ENCODE assay signal across 30 mouse cellular contexts in genomic region chr14:76810041-76810440, GRCm38 (mm10).
A peak's percentile ranks its signal among the peaks of the same experiment; 100 is the strongest.
DNase-seq lines count a peak whose midpoint lies in the region; ATAC-seq and TF ChIP-seq lines count a peak whose summit lies in the region.
"Had no signal": no experiment of that assay in that cellular context is flagged by ENCODE, and none has a peak within 500 bp of the region (broad histone marks: within the 10 kb centered on the region; RNA-seq: fewer than 3 reads in every experiment).

No protein-coding gene starts in this region.

- H3K4me2 ChIP-seq in intestine, postnatal 0 days (replicated peaks; ENCODE audit: low read depth): no peak overlapping the region
- H3K4me2 ChIP-seq in intestine, embryonic 16.5 days (ENCODE audit: low read depth, low read length): no peak overlapping the region
- H3K4me2 ChIP-seq in limb, embryonic 11.5 days (ENCODE audit: low read depth, severe bottlenecking): no peak overlapping the region
- no peak overlapping the region for H3K4me2 ChIP-seq in stomach, postnatal 0 days (replicated peaks; ENCODE audit: low read depth)
- H3K4me2 ChIP-seq in forebrain, embryonic 14.5 days (ENCODE audit: low read length): no peak overlapping the region
- H3K4me2 ChIP-seq: liver, embryonic 15.5 days; midbrain, embryonic 11.5 days had no signal

- H3K4me3 ChIP-seq in intestine, postnatal 0 days (ENCODE audit: low read depth, low read length): no peak overlapping the region
- H3K4me3 ChIP-seq in intestine, embryonic 16.5 days (ENCODE audit: low read length): no peak overlapping the region
- H3K4me3 ChIP-seq in embryonic facial prominence, embryonic 10.5 days: no peak overlapping the region
- H3K4me3 ChIP-seq in limb, embryonic 11.5 days (ENCODE audit: low read depth, low read length): no peak overlapping the region
- no peak overlapping the region for H3K4me3 ChIP-seq in stomach, postnatal 0 days (ENCODE audit: low read depth, low read length)
- no peak overlapping the region for H3K4me3 ChIP-seq in forebrain, embryonic 14.5 days (ENCODE audit: low read depth, low read length)
- H3K4me3 ChIP-seq: forebrain, embryonic 12.5 days; kidney, embryonic 15.5 days; liver, embryonic 15.5 days; neural tube, embryonic 13.5 days; stomach, embryonic 15.5 days had no signal

- H3K9me3 ChIP-seq in intestine, postnatal 0 days (ENCODE audit: control insufficient read depth): no peaks in the 10 kb centered on the region
- 0 out of 2 replicates have a peak, but pooled peaks cover 3% of the 10 kb centered on the region for H3K9me3 ChIP-seq in intestine, embryonic 16.5 days (ENCODE audit: control insufficient read depth, low read length)
- H3K9me3 ChIP-seq in embryonic facial prominence, embryonic 10.5 days: 0 out of 2 replicates have a peak, but pooled peaks cover 3% of the 10 kb centered on the region
- H3K9me3 ChIP-seq in limb, embryonic 11.5 days (ENCODE audit: control insufficient read depth, low read length): no peaks in the 10 kb centered on the region
- no peaks in the 10 kb centered on the region for H3K9me3 ChIP-seq in stomach, postnatal 0 days (ENCODE audit: control insufficient read depth, low read length)
- H3K9me3 ChIP-seq in forebrain, embryonic 14.5 days (replicated peaks; ENCODE audit: control insufficient read depth, low read length): 0 out of 2 replicates have a peak, but pooled peaks cover 5% of the 10 kb centered on the region
- H3K9me3 ChIP-seq: embryonic facial prominence, embryonic 15.5 days; forebrain, embryonic 12.5 days; kidney, embryonic 15.5 days; liver, embryonic 15.5 days; neural tube, embryonic 13.5 days had no signal

- H3K4me1 ChIP-seq in intestine, postnatal 0 days (replicated peaks; ENCODE audit: control insufficient read depth, insufficient read depth, low read length): 0 out of 2 replicates have a peak, but pooled peaks cover 3% of the 10 kb centered on the region
- H3K4me1 ChIP-seq in intestine, embryonic 16.5 days (ENCODE audit: control insufficient read depth, insufficient read depth, low read length): peaks cover 8% of the 10 kb centered on the region; the same call in 1 of the 2 replicates
- H3K4me1 ChIP-seq in embryonic facial prominence, embryonic 10.5 days: peaks cover 40% of the 10 kb centered on the region
- peaks cover 11% of the 10 kb centered on the region for H3K4me1 ChIP-seq in limb, embryonic 11.5 days (ENCODE audit: control insufficient read depth, insufficient read depth, low read length)
- H3K4me1 ChIP-seq in stomach, postnatal 0 days (replicated peaks; ENCODE audit: control insufficient read depth, insufficient read depth): no peaks in the 10 kb centered on the region
- H3K4me1 ChIP-seq in forebrain, embryonic 14.5 days (ENCODE audit: control insufficient read depth, insufficient read depth, low read length): no peaks in the 10 kb centered on the region

- H3K36me3 ChIP-seq in intestine, postnatal 0 days (ENCODE audit: control insufficient read depth, insufficient read depth): no peaks in the 10 kb centered on the region
- H3K36me3 ChIP-seq in intestine, embryonic 16.5 days (ENCODE audit: control insufficient read depth, insufficient read depth, low read length): no peaks in the 10 kb centered on the region
- H3K36me3 ChIP-seq in embryonic facial prominence, embryonic 10.5 days (replicated peaks): no peaks in the 10 kb centered on the region
- no peaks in the 10 kb centered on the region for H3K36me3 ChIP-seq in limb, embryonic 11.5 days (ENCODE audit: control insufficient read depth, insufficient read depth, low read length)
- H3K36me3 ChIP-seq in stomach, postnatal 0 days (ENCODE audit: control insufficient read depth, insufficient read depth, low read length): no peaks in the 10 kb centered on the region
- H3K36me3 ChIP-seq in forebrain, embryonic 14.5 days (ENCODE audit: control insufficient read depth, insufficient read depth, low read length): no peaks in the 10 kb centered on the region
- H3K36me3 ChIP-seq: embryonic facial prominence, embryonic 15.5 days; forebrain, embryonic 12.5 days; heart, embryonic 13.5 days; hindbrain, embryonic 10.5 days; liver, embryonic 15.5 days; neural tube, embryonic 13.5 days; stomach, embryonic 15.5 days had no signal

- no peak for ATAC-seq in intestine, postnatal 0 days
- no peak for ATAC-seq in intestine, embryonic 16.5 days
- ATAC-seq in limb, embryonic 11.5 days (ENCODE audit: insufficient number of reproducible peaks, low FRiP score, low TSS enrichment, low read depth): no peak
- ATAC-seq in stomach, postnatal 0 days (ENCODE audit: low FRiP score, low TSS enrichment): no peak
- no peak for ATAC-seq in forebrain, embryonic 14.5 days
- ATAC-seq: CD4-positive, CD25-positive, alpha-beta regulatory T cell, adult 4 months; hindbrain, embryonic 16.5 days had no signal

- WGBS in intestine, postnatal 0 days: 92% methylated on average over 3 of the region's 3 CpGs
- 92% methylated on average over 3 of the region's 3 CpGs for WGBS in intestine, embryonic 16.5 days
- 88% methylated on average over 3 of the region's 3 CpGs for WGBS in embryonic facial prominence, embryonic 10.5 days
- whole genome bisulfite sequencing in limb, embryonic 11.5 days: 91% methylated on average over 3 of the region's 3 CpGs
- WGBS in stomach, postnatal 0 days: 97% methylated on average over 3 of the region's 3 CpGs
- WGBS in forebrain, embryonic 14.5 days: 88% methylated on average over 3 of the region's 3 CpGs

- H3K9ac ChIP-seq in intestine, postnatal 0 days (ENCODE audit: low read depth, low read length): no peak overlapping the region
- no peak overlapping the region for H3K9ac ChIP-seq in intestine, embryonic 16.5 days (ENCODE audit: low read depth, low read length)
- no peak overlapping the region for H3K9ac ChIP-seq in limb, embryonic 11.5 days (ENCODE audit: low read length)
- no peak overlapping the region for H3K9ac ChIP-seq in stomach, postnatal 0 days (ENCODE audit: low read length)
- H3K9ac ChIP-seq in forebrain, embryonic 14.5 days (ENCODE audit: low read length): no peak overlapping the region
- H3K9ac ChIP-seq: embryonic facial prominence, embryonic 15.5 days; forebrain, embryonic 12.5 days; kidney, embryonic 15.5 days; liver, embryonic 15.5 days; neural tube, embryonic 13.5 days; stomach, embryonic 15.5 days had no signal

- H3K27me3 ChIP-seq in intestine, postnatal 0 days (replicated peaks; ENCODE audit: control insufficient read depth, insufficient read depth, low read length): no peaks in the 10 kb centered on the region
- H3K27me3 ChIP-seq in intestine, embryonic 16.5 days (replicated peaks; ENCODE audit: control insufficient read depth, insufficient read depth, low read length): no peaks in the 10 kb centered on the region
- H3K27me3 ChIP-seq in embryonic facial prominence, embryonic 10.5 days (replicated peaks; ENCODE audit: low read depth, poor library complexity, severe bottlenecking): peaks cover 9% of the 10 kb centered on the region
- H3K27me3 ChIP-seq in limb, embryonic 11.5 days (ENCODE audit: control insufficient read depth, insufficient read depth, low read length): no peaks in the 10 kb centered on the region
- no peaks in the 10 kb centered on the region for H3K27me3 ChIP-seq in stomach, postnatal 0 days (ENCODE audit: control insufficient read depth, insufficient read depth, low read length)
- H3K27me3 ChIP-seq in forebrain, embryonic 14.5 days (replicated peaks; ENCODE audit: control insufficient read depth, insufficient read depth, low read length): no peaks in the 10 kb centered on the region
- H3K27me3 ChIP-seq: embryonic facial prominence, embryonic 15.5 days; forebrain, embryonic 12.5 days; heart, embryonic 13.5 days; kidney, embryonic 15.5 days; liver, embryonic 15.5 days; neural tube, embryonic 13.5 days; stomach, embryonic 15.5 days had no signal

- peak; percentile 20 for DNase-seq in embryonic facial prominence, embryonic 10.5 days (ENCODE audit: low spot score)
- DNase-seq in limb, embryonic 11.5 days (ENCODE audit: low spot score): no peak
- DNase-seq in stomach, postnatal 0 days (ENCODE audit: low spot score): no peak
- DNase-seq in testis, postnatal 14 days (ENCODE audit: low spot score): no peak
- DNase-seq in forebrain, embryonic 14.5 days (ENCODE audit: low spot score): no peak
- DNase-seq: adrenal gland, postnatal 10 days; cerebellum, adult 11 months; cerebellum, adult 9-10 months; cerebellum, postnatal 36 days; gastrocnemius, postnatal 25 days; heart, adult 18-20 months; heart, postnatal 10 days; kidney, adult 11 months; lung, embryonic 14.5 days; lung, postnatal 36 days; thymus, adult 18-20 months; thymus, postnatal 25 days had no signal

- TF ChIP-seq CTCF in intestine, postnatal 0 days (IDR thresholded peaks at IDR 0.05; ENCODE audit: low read depth): 0 out of 2 replicates have a peak, but pooled peaks have one; percentile 4
- TF ChIP-seq CTCF in stomach, postnatal 0 days (IDR thresholded peaks at IDR 0.05; ENCODE audit: low read depth): peak; percentile 11; the same call in 1 of the 2 replicates

- TF ChIP-seq EP300 in stomach, postnatal 0 days (optimal IDR thresholded peaks at IDR 0.05): no peak

- H3K27ac ChIP-seq in intestine, postnatal 0 days (ENCODE audit: low read depth, low read length): no peak overlapping the region
- H3K27ac ChIP-seq in intestine, embryonic 16.5 days (ENCODE audit: low read length): no peak overlapping the region
- H3K27ac ChIP-seq in embryonic facial prominence, embryonic 10.5 days (replicated peaks): peak overlapping the region; percentile 78
- H3K27ac ChIP-seq in limb, embryonic 11.5 days (replicated peaks; ENCODE audit: low read depth, low read length): peak overlapping the region; percentile 89; the same call in 1 of the 2 replicates
- no peak overlapping the region for H3K27ac ChIP-seq in stomach, postnatal 0 days (replicated peaks)
- H3K27ac ChIP-seq in forebrain, embryonic 14.5 days (ENCODE audit: low read depth, low read length): no peak overlapping the region
- H3K27ac ChIP-seq: forebrain, embryonic 12.5 days; liver, embryonic 15.5 days; neural tube, embryonic 13.5 days had no signal

Comparison
In these comparisons a context has a peak if more than half of its experiments do, and no peak if none do; other contexts are left out.
1. H3K27ac ChIP-seq: peak in embryonic facial prominence, embryonic 10.5 days (single experiment) and limb, embryonic 11.5 days (single experiment); none in intestine, postnatal 0 days (single experiment), intestine, embryonic 16.5 days (single experiment), stomach, postnatal 0 days (single experiment) and forebrain, embryonic 14.5 days (single experiment).